In the genomic region with DNA sequence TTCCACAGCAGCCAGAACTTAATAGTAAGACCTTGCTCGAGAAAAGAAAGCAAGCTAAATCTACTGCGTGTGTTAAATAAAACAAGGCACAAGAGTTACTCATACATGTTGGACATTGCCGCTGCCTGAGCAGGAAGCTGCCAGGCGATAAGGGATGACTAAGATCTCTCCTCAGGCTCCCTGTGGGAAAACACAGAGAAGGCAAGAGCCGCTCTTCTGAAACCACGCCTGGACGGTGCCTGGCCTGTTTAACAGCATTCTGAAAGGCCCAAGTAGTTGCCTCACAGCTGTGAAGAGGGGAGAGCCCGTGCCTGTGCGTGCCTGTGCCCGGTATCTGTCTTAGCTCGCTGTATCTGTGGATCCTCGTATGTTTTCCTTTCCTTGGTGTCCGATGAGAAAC, we compare ENCODE assay signal across 10 mouse cellular contexts. TPM values are rescaled to one million over a fixed set of nuclear protein-coding genes. Genes with fewer than 3 reads are reported as not detected.
DNase-seq lines count a peak whose midpoint lies in the region; ATAC-seq and TF ChIP-seq lines count a peak whose summit lies in the region.
"Had no signal": no experiment of that assay in that cellular context is flagged by ENCODE, and none has a peak within 500 bp of the region (broad histone marks: within the 10 kb centered on the region; RNA-seq: fewer than 3 reads in every experiment).

No protein-coding gene starts in this region.

- H3K4me2 ChIP-seq in heart, embryonic 11.5 days, result peak overlapping the region; percentile 32
- no peak overlapping the region for H3K4me2 ChIP-seq in neural tube, embryonic 15.5 days

- ATAC-seq in heart, embryonic 11.5 days (replicated peaks; ENCODE audit: insufficient number of reproducible peaks, low FRiP score, low TSS enrichment), result 0 out of 2 replicates have a peak, but pooled peaks have one; percentile 49
- ATAC-seq in neural tube, embryonic 15.5 days (ENCODE audit: low FRiP score), result no peak

- no peaks in the 10 kb centered on the region for H3K36me3 ChIP-seq in heart, embryonic 11.5 days (ENCODE audit: control insufficient read depth, insufficient read depth, low read length)
- no peaks in the 10 kb centered on the region for H3K36me3 ChIP-seq in neural tube, embryonic 15.5 days

- no peak overlapping the region; the same call in 1 of the 2 replicates for H3K9ac ChIP-seq in heart, embryonic 11.5 days (ENCODE audit: low read depth, low read length)
- H3K9ac ChIP-seq in neural tube, embryonic 15.5 days (replicated peaks), result no peak overlapping the region

- DNase-seq in gastrocnemius, adult 2 months, result peak; percentile 40
- DNase-seq in gastrocnemius, adult 8-10 months (ENCODE audit: low spot score in 2 of 2), result no peak
- peak; percentile 56 for DNase-seq in adipocyte (ENCODE audit: low spot score)
- DNase-seq in lung, postnatal 10 days, result peak; percentile 61
- DNase-seq in thymus, postnatal 4 days, result no peak
- no peak for DNase-seq in cerebellum, postnatal 36 days
- DNase-seq: cerebellum, adult 18-20 months; kidney, adult 2 months had no signal

- no peaks in the 10 kb centered on the region for H3K27me3 ChIP-seq in heart, embryonic 11.5 days (ENCODE audit: control insufficient read depth, insufficient read depth, low read length)
- H3K27me3 ChIP-seq in neural tube, embryonic 15.5 days (replicated peaks), result no peaks in the 10 kb centered on the region

- WGBS in heart, embryonic 11.5 days (ENCODE audit: insufficient replicate concordance), result 29% methylated on average over 13 of the region's 13 CpGs
- WGBS in neural tube, embryonic 15.5 days, result 83% methylated on average over 13 of the region's 13 CpGs

- peak overlapping the region; percentile 38; the same call in 1 of the 2 replicates for H3K27ac ChIP-seq in gastrocnemius, adult 2 months
- peak overlapping the region; percentile 76 for H3K27ac ChIP-seq in heart, embryonic 11.5 days (ENCODE audit: low read depth, low read length)
- no peak overlapping the region for H3K27ac ChIP-seq in neural tube, embryonic 15.5 days (replicated peaks)

- intact Hi-C loops in gastrocnemius, adult 2 months (cut with DNase I), result no loop called here

- TF ChIP-seq CTCF in gastrocnemius, adult 2 months (IDR thresholded peaks at IDR 0.05), result no peak

- H3K9me3 ChIP-seq in heart, embryonic 11.5 days (replicated peaks; ENCODE audit: control insufficient read depth, low read length), result no peaks in the 10 kb centered on the region
- H3K9me3 ChIP-seq in neural tube, embryonic 15.5 days (replicated peaks), result no peaks in the 10 kb centered on the region

- H3K4me1 ChIP-seq in heart, embryonic 11.5 days (ENCODE audit: control insufficient read depth, insufficient read depth, low read length), result peaks cover 26% of the 10 kb centered on the region
- H3K4me1 ChIP-seq in neural tube, embryonic 15.5 days, result no peaks in the 10 kb centered on the region

- no peak overlapping the region for H3K4me3 ChIP-seq in gastrocnemius, adult 2 months
- no peak overlapping the region for H3K4me3 ChIP-seq in heart, embryonic 11.5 days (ENCODE audit: low read depth, low read length)
- no peak overlapping the region for H3K4me3 ChIP-seq in neural tube, embryonic 15.5 days (replicated peaks)

RNA-seq across cellular contexts. Expression of gene Atp1b3, which starts 17.2 kb away (rescaled TPM):
- total RNA-seq in gastrocnemius, adult 2 months (2021), result 10 to 100 TPM; 31.2 to 31.4 TPM
- 10 to 100 TPM; 20.9 to 28.8 (median 27.0) TPM for total RNA-seq in gastrocnemius, adult 8-10 months (2022)
- polyA plus RNA-seq in heart, embryonic 11.5 days (2014; fragmentation: Nextera tagmentation; extraction: Ambion mirVana), result 149 and 177 TPM in 2 replicates
- polyA plus RNA-seq in neural tube, embryonic 15.5 days (2015; fragmentation: Nextera tagmentation; extraction: Ambion mirVana), result 177 and 189 TPM in 2 replicates

Comparison
In these comparisons a context has a peak if more than half of its experiments do, and no peak if none do; other contexts are left out.
1. DNase-seq: peak in gastrocnemius, adult 2 months (single experiment), adipocyte (single experiment) and lung, postnatal 10 days (single experiment); none in gastrocnemius, adult 8-10 months (0 of 2), thymus, postnatal 4 days (single experiment) and cerebellum, postnatal 36 days (0 of 2).